Mouse (Mus musculus) brain, embryonic 14.5 days (tissue): Measurements from ENCODE around the gene Il23a.

Source experiments
- CTCF ChIP-seq: fragments of 200-500 bp; IDR thresholded peaks from 2 replicates; pipeline ENCODE4 v1.5.1; 2012; ENCODE audit warnings: inconsistent platforms, mild to moderate bottlenecking, moderate library complexity, borderline replicate concordance; ENCODE audit not compliant: insufficient read depth, insufficient read length; ENCODE audit errors: extremely low read depth
- POLR2A ChIP-seq: fragments of 200-500 bp; IDR thresholded peaks from 2 replicates; pipeline ENCODE4 v1.6.1; 2012; ENCODE audit warnings: mild to moderate bottlenecking, inconsistent platforms, borderline replicate concordance; ENCODE audit not compliant: poor library complexity, insufficient read depth, insufficient read length, severe bottlenecking; ENCODE audit errors: extremely low read depth

DNA sequence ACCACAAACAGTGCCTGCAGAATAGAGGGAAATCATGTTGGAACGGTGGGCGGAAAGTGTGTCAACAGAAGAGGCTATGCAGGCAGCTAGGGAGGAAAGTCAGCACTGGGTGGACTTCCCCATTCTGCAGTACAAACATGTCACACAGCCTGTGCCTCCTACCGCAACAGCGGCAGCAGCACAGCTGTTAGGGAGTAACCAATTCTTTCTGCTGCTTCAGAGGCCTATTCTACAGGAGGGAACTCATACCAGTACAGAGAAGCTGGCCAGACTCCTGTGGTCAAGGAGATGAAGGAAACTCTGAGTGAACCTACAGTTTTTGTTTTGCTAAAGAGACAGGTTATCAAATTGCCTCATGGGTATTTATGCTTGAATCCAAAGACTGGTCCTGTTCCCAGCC, 39.6 kb downstream of the Il23a start:
- no peak for TF ChIP-seq CTCF
- TF ChIP-seq POLR2A: no peak
